Mouse (Mus musculus): ENCODE results near the gene Lrrk2. TPM values are rescaled to one million over a fixed set of nuclear protein-coding genes. Genes with fewer than 3 reads are reported as not detected.
"Not testable (repeated sequence)": the region's sequence is repeated elsewhere in the genome, so short reads cannot be mapped to it uniquely, and the experiment has no call there.

The Lrrk2 gene
- polyA plus RNA-seq, 1 experiment from 2014 or later: 1.5 TPM

- H3K4me2 ChIP-seq: no peak overlapping the region
- ATAC-seq (ENCODE audit: low FRiP score): no peak
- H3K4me1 ChIP-seq (replicated peaks): peaks cover 5% of the 10 kb centered on the region; the same call in 1 of the 2 replicates
- H3K9me3 ChIP-seq: no peaks in the 10 kb centered on the region
- H3K9ac ChIP-seq: no peak overlapping the region
- no peak overlapping the region for H3K4me3 ChIP-seq
- no peaks in the 10 kb centered on the region for H3K27me3 ChIP-seq
- no peak overlapping the region for H3K27ac ChIP-seq
- WGBS: 86% methylated on average over 16 of the region's 16 CpGs
- H3K36me3 ChIP-seq: no peaks in the 10 kb centered on the region
Observed at GRCm38 (mm10) chr15:91755756-91756155, 82.8 kb downstream of the Lrrk2 start.

- 26% methylated on average over 4 of the region's 4 CpGs for WGBS
- no peak for ATAC-seq (ENCODE audit: low FRiP score)
- no peaks in the 10 kb centered on the region for H3K27me3 ChIP-seq
- no peak overlapping the region for H3K4me2 ChIP-seq
- H3K4me1 ChIP-seq (replicated peaks): no peaks in the 10 kb centered on the region
- H3K9me3 ChIP-seq: no peaks in the 10 kb centered on the region
- H3K27ac ChIP-seq: no peak overlapping the region
- no peak overlapping the region for H3K9ac ChIP-seq
- no peaks in the 10 kb centered on the region for H3K36me3 ChIP-seq
- no peak overlapping the region for H3K4me3 ChIP-seq
Observed at GRCm38 (mm10) chr15:91772041-91772440, 99.1 kb downstream of the Lrrk2 start.

GRCm38 (mm10) chr15:91779166-91779565 lies 106.2 kb downstream of the Lrrk2 start:
- Histone ChIP-seq H3K4me1 (replicated peaks) (no peaks in the 10 kb centered on the region), H3K27me3 (no peaks in the 10 kb centered on the region), H3K4me2 (no peak overlapping the region), H3K4me3 (no peak overlapping the region), H3K9ac (no peak overlapping the region), H3K9me3 (no peaks in the 10 kb centered on the region), H3K27ac (no peak overlapping the region), H3K36me3 (no peaks in the 10 kb centered on the region)
- WGBS: 96% methylated on average over 9 of the region's 9 CpGs
- ATAC-seq (ENCODE audit: low FRiP score): no peak

- 25% methylated on average over 6 of the region's 6 CpGs for WGBS
- H3K27me3 ChIP-seq: no peaks in the 10 kb centered on the region
- no peak overlapping the region for H3K27ac ChIP-seq
- H3K36me3 ChIP-seq: no peaks in the 10 kb centered on the region
- H3K9me3 ChIP-seq: no peaks in the 10 kb centered on the region
- no peak overlapping the region for H3K4me3 ChIP-seq
- H3K9ac ChIP-seq: no peak overlapping the region
- no peaks in the 10 kb centered on the region for H3K4me1 ChIP-seq (replicated peaks)
- H3K4me2 ChIP-seq: no peak overlapping the region
- no peak for ATAC-seq (ENCODE audit: low FRiP score)
Observed at GRCm38 (mm10) chr15:91781172-91781571, 108.2 kb downstream of the Lrrk2 start.

GRCm38 (mm10) chr15:91788338-91788737 lies 115.4 kb downstream of the Lrrk2 start:
- Histone ChIP-seq H3K36me3 (no peaks in the 10 kb centered on the region), H3K4me3 (no peak overlapping the region), H3K27ac (no peak overlapping the region), H3K9me3 (no peaks in the 10 kb centered on the region), H3K9ac (no peak overlapping the region), H3K4me2 (no peak overlapping the region), H3K4me1 (replicated peaks) (no peaks in the 10 kb centered on the region), H3K27me3 (no peaks in the 10 kb centered on the region)
- no peak for ATAC-seq (ENCODE audit: low FRiP score)
- 96% methylated on average over 11 of the region's 11 CpGs for WGBS

GRCm38 (mm10) chr15:91806463-91806862 lies 133.5 kb downstream of the Lrrk2 start:
- no peaks in the 10 kb centered on the region for H3K4me1 ChIP-seq (replicated peaks)
- H3K27ac ChIP-seq: no peak overlapping the region
- no peak for ATAC-seq (ENCODE audit: low FRiP score)
- no peak overlapping the region for H3K9ac ChIP-seq
- H3K4me3 ChIP-seq: no peak overlapping the region
- H3K36me3 ChIP-seq: no peaks in the 10 kb centered on the region
- WGBS: 82% methylated on average over 4 of the region's 4 CpGs
- H3K9me3 ChIP-seq: no peaks in the 10 kb centered on the region
- H3K27me3 ChIP-seq: no peaks in the 10 kb centered on the region
- H3K4me2 ChIP-seq: no peak overlapping the region

GRCm38 (mm10) chr15:91835319-91835718 lies 162.3 kb downstream of the Lrrk2 start:
- WGBS: 78% methylated on average over 6 of the region's 6 CpGs
- Histone ChIP-seq H3K9me3 (no peaks in the 10 kb centered on the region), H3K9ac (no peak overlapping the region), H3K27me3 (no peaks in the 10 kb centered on the region), H3K4me3 (no peak overlapping the region), H3K4me1 (replicated peaks) (no peaks in the 10 kb centered on the region), H3K36me3 (no peaks in the 10 kb centered on the region), H3K4me2 (no peak overlapping the region), H3K27ac (no peak overlapping the region)
- no peak for ATAC-seq (ENCODE audit: low FRiP score)

- Histone ChIP-seq H3K9me3 (no peaks in the 10 kb centered on the region), H3K27me3 (no peaks in the 10 kb centered on the region), H3K4me3 (no peak within 1 kb of the TSS), H3K4me2 (no peak within 1 kb of the TSS), H3K4me1 (replicated peaks) (no peaks in the 10 kb centered on the region), H3K27ac (no peak within 1 kb of the TSS), H3K36me3 (no peaks in the 10 kb centered on the region), H3K9ac (no peak within 1 kb of the TSS)
- 93% methylated on average over 7 of the region's 7 CpGs for WGBS
- ATAC-seq (ENCODE audit: low FRiP score): no peak
Observed at GRCm38 (mm10) chr15:91837965-91838364, 165.0 kb downstream of the Lrrk2 start, which contains the start of gene Smgc. Gene Smgc, plus strand, starts transcription at chr15:91838265.

- H3K9me3 ChIP-seq; H3K27me3 ChIP-seq; H3K4me3 ChIP-seq; H3K36me3 ChIP-seq; H3K4me1 ChIP-seq (replicated peaks); ATAC-seq (ENCODE audit: low FRiP score); H3K9ac ChIP-seq; H3K27ac ChIP-seq; H3K4me2 ChIP-seq: not testable (repeated sequence)
- 5% methylated on average over 5 of the region's 5 CpGs for WGBS
Observed at GRCm38 (mm10) chr15:91864130-91864529, 191.2 kb downstream of the Lrrk2 start.

Other genes starting within 250 kb of the Lrrk2 start
- 2.9 and 3.4 TPM in 2 replicates for gene Slc2a13, start 99.9 kb upstream of the Lrrk2 start, polyA plus RNA-seq (2015; fragmentation: Nextera tagmentation; extraction: Ambion mirVana)
- gene Smgc, start 165.1 kb downstream of the Lrrk2 start, polyA plus RNA-seq (2015; fragmentation: Nextera tagmentation; extraction: Ambion mirVana): not detected in 2 replicates